Mouse (Mus musculus) bone marrow, adult 2 months (tissue): ENCODE data around the gene Drc1.

ENCODE experiments used
- CTCF ChIP-seq: fragments of 200-500 bp; IDR thresholded peaks from 2 replicates; pipeline ENCODE4 v1.5.1; 2011; ENCODE audit warnings: low read length, control low read depth; ENCODE audit not compliant: control insufficient read depth, insufficient read depth
- POLR2A ChIP-seq: fragments of 200-500 bp; IDR thresholded peaks from 2 replicates; pipeline ENCODE4 v1.6.1; 2011; ENCODE audit warnings: low read depth, mild to moderate bottlenecking, control low read depth, low read length, borderline replicate concordance; ENCODE audit not compliant: control insufficient read depth

DNA sequence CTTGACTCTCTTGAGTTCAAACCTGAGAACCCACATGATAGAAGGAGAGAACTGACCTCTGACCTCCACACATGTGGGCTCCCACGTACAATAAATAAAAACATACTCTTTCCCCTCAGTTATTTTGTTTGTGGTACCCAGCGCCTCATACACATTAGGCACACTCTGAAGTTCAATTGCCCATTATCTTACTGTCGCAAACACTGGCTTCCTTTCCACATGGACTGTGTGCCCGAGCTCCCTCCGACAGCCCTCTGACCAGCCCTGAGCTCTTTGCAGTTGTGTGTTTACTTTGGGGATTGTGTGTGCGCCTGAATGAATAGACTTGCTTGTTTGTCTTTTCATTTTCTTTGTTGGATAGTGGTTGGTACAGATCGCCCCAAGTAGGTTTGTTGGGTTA is 75.5 kb downstream of the Drc1 start:
- TF ChIP-seq CTCF = no peak
- TF ChIP-seq POLR2A = no peak
